Mouse (Mus musculus): ENCODE measurements around the gene Ppp3ca.

The Ppp3ca gene

DNA sequence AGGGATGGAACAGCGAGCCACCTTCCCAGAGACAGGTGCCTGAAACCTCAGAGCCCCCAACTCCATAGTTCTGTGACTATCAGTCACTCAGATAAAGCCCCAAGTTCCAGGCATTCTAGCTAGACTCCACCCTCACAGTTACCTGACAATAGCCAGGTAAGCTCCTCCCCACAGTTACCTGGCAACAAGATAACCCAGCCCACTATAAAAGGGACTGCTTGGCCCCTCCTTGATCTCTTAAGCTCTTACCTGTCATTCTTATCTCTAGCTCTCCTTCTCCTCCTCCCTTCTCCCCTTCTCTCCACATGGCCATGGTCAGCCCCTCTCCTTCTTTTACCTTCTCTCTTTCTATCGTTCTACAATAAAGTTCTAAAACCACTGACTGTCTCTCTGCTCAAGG, 285.1 kb downstream of the Ppp3ca start:
- TF ChIP-seq GATA4 (IDR thresholded peaks at IDR 0.05; ENCODE audit: insufficient replicate concordance, low read length): no peak

DNA sequence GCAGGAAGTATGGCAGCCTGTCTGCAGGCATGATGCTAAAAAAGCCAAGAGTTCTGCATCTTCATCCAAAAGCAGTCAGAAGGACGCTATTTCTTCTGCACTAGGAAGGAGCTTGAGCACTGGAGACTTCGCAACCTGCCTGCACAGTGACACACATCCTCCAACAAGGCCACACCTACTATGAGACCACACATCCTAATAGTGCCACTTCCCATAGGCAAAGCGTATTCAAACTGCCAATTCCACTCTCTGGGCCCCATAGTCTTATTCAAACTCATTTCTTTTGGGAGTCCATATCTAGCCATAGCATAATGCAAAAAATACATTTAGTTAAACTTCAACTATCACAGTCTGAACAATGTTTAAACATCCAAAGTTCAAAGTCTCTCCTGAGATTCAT, 290.4 kb downstream of the Ppp3ca start:
- no peak for TF ChIP-seq GATA4 (IDR thresholded peaks at IDR 0.05; ENCODE audit: insufficient replicate concordance, low read length)

DNA sequence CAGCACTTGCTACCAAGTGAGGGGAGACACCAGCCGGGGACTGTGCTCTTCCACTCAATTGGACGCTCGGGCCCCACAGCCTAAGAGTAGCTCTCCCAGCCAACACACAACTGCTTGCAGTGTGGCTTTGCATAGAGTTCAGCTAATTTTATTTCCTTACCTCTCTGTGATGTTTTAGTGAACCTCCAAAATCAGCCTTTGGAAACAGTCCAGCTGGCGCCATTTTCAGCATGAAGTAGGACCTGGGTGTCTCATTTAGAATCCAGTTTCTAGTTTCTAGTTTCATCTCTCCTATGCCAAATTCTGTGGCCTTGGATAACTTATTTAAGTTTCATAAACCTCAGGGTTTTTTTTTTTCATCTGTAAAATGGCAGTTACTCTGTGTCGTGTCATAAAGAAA, 296.9 kb downstream of the Ppp3ca start:
- TF ChIP-seq GATA4 (IDR thresholded peaks at IDR 0.05; ENCODE audit: insufficient replicate concordance, low read length): no peak

DNA sequence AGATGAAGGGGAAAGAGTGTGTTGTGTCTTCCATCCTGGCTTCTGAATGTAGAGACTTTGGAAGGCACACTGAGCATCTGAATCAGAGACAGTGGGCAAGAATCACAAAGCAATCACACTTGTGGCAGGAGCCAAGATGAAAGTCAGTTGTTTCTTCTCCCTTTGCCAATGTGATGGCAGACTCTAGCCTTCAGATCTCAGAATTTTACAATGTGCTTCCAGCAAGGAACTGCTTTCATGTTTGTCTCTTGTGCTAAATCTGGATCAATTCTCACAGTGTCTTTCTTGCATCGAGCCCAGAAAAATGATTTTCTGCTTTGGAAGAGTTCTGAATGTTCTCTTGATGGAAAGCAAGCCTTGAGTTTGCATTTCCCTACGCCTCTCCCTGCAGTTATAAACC, 297.6 kb downstream of the Ppp3ca start:
- no peak for TF ChIP-seq GATA4 (IDR thresholded peaks at IDR 0.05; ENCODE audit: insufficient replicate concordance, low read length)

DNA sequence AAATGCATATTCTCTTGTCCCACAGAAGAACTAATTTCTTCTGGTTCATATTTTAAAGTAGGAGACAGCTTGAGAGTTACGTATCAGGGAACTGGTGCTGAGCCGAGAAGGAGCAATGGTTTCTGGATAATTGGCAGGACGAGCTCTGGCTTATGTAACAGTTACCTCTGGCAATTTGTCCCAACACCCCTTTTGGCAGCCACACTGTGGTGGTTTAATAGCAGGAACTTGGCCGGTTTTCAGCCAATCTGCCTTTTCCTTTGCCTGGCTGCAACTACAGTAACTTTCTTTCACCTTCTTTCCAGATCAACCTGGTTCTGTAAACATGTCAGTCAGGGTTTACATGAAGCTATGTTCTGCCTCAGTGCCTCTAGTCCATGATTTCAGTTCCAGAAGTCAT, 299.9 kb downstream of the Ppp3ca start:
- TF ChIP-seq GATA4 (IDR thresholded peaks at IDR 0.05; ENCODE audit: insufficient replicate concordance, low read length): no peak

DNA sequence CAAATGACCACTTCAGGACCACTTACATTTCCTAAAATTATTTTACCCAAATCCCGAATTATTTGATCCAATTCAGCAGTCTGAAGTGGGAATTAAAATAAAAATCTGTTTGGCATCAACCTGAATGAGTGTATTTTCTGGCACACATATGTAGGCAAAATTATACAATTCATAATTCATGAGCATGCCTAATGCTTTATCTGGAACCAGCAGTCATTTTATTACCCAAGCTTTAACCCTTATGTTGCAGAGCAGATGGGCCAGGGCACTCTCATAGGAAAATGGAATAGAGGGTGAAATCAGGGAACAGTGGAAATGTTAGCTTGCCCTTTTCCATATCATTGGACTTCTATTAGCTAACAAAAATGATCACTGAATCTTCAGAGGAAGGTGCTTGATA, 307.9 kb downstream of the Ppp3ca start:
- no peak for TF ChIP-seq GATA4 (IDR thresholded peaks at IDR 0.05; ENCODE audit: insufficient replicate concordance, low read length)

DNA sequence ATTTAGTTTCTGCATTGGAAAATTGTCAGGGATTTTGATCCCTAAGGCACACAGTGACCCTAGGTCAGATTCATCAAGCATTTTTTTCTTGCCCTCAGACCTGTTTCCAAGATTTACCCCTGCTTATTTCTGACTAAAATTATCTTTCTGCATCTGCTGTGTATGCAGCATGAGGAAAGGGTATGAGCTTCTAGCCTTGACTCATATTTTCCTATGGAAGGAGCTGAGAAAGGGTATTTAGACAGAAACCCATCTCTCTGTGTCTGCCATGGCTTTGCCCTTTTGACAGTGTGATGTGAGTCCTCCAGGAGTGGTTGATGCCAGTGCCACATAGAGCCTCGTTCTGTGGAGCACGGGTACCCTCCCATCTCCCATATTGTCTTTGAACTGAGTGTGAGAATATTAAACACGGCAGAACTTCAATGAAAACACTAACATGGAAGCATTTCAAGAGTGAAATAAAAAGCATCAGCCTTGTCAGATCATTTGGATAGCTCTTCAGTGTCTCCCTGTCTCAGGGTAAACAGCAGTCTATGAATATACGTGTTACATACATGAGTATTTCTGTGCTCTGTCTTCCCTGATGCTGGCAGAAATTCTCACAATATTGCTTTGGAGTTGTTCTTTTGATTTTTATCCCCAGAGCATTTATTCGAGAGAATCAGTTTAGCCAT, 311.1 kb downstream of the Ppp3ca start:
- TF ChIP-seq GATA4 (IDR thresholded peaks at IDR 0.05; ENCODE audit: insufficient replicate concordance, low read length): no peak

DNA sequence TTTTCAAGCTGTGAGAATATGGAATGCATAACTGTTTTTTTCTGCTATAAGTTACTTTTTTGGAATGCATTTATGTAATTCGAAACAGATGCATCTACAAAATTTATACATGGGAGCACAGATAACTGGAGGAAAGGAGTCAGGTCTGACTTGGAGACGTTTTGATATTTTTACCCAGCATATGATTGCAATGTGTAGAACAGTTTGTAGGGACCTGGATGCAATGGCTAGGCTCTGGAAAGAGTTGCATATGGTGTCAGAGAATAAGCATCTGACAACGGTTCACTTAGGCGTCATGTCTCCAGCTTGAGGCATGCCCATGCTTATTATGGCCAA, 311.6 kb downstream of the Ppp3ca start:
- TF ChIP-seq GATA4 (IDR thresholded peaks at IDR 0.05; ENCODE audit: insufficient replicate concordance, low read length): no peak

DNA sequence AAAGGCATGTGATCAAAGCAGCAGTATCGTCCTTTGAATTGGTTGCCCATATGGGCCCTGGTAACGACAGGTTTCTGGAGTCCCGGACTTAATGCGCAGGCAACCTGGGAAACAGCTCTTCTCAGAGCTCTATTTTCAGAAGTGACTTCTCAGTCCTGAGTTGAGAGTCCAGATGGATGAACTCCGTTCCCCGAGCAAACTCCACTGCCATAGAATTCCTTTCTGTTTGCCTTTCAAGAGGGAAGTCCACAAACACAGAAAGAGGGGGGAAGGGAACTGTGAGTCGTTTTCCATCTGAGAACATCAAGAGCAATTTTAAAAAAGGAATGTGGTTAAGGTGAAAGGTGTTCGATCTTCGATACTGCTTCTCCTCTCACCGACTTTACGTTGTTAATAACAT, 312.1 kb downstream of the Ppp3ca start:
- TF ChIP-seq GATA4 (IDR thresholded peaks at IDR 0.05; ENCODE audit: insufficient replicate concordance, low read length): no peak

DNA sequence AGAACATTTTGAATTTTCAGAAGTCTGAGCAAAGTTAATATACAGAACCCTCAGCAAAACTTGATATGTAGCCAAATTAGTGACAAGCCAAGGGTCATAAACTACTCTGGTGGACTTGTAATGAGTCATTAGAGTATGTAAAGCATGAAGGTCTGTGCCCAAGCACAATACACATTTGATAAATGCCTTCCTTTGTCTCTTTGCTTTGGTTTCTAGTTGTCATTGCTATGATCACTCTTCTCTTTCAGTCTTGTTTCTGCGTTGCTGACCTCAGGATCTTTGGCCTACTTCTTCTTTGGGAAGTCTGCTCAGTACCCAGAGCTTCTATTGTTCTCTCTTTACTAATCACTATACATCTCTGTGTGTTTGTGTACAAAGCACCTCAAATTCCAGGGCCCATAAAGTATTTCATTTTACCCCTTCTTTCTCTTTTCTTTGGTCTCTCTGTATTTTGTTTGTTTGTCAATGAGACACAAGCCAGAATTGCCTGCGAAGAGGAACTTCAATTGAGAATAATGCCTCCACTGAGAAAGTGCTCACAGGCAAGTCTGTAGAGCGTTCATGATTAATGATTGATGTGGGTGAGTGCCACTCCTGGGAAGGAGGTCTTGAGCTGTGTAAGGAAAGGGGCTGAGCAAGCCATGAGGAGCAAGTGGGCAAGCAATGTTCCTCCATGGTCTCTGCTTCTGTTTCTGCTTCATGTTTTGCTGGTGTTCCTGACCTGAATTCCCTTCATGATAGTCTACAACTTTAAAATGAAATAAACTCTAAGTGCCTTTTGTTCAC, 316.4 kb downstream of the Ppp3ca start:
- TF ChIP-seq GATA4 (IDR thresholded peaks at IDR 0.05; ENCODE audit: insufficient replicate concordance, low read length): no peak
